15 mouse cellular contexts compared by ENCODE assay signal in genomic region chr3:80322291-80322690, GRCm38 (mm10).
"Had no signal": no experiment of that assay in that cellular context is flagged by ENCODE, and none has a peak within 500 bp of the region (broad histone marks: within the 10 kb centered on the region; RNA-seq: fewer than 3 reads in every experiment).

No protein-coding gene starts in this region.

- H3K4me1 ChIP-seq: liver, embryonic 13.5 days; stomach, embryonic 15.5 days had no signal

- DNase-seq: kidney, adult 2 months; kidney, postnatal 25 days; layer of hippocampus, postnatal 36 days; liver, embryonic 13.5 days; lung, adult 2 months; lung, postnatal 14 days; lung, postnatal 4 days; right cerebral cortex, postnatal 25 days; spleen, adult 18-20 months; thymus, postnatal 25 days had no signal

- H3K9me3 ChIP-seq: liver, embryonic 13.5 days; stomach, embryonic 15.5 days had no signal

- ATAC-seq: intestine, postnatal 0 days; midbrain, embryonic 16.5 days had no signal

- H3K4me3 ChIP-seq: left cerebral cortex, adult 2 months; liver, embryonic 13.5 days; stomach, embryonic 15.5 days had no signal

- H3K27me3 ChIP-seq: liver, embryonic 13.5 days; stomach, embryonic 15.5 days had no signal

- H3K9ac ChIP-seq: liver, embryonic 13.5 days; stomach, embryonic 15.5 days had no signal

- H3K4me2 ChIP-seq: liver, embryonic 13.5 days; stomach, embryonic 15.5 days had no signal

- H3K27ac ChIP-seq: kidney, postnatal 0 days; left cerebral cortex, adult 2 months; liver, embryonic 13.5 days; stomach, embryonic 15.5 days had no signal

- H3K36me3 ChIP-seq: liver, embryonic 13.5 days; stomach, embryonic 15.5 days had no signal
